Mouse (Mus musculus) brain, embryonic 14.5 days (tissue): ENCODE measurements around the gene Cep135.

Source experiments
- CTCF ChIP-seq: fragments of 200-500 bp; IDR thresholded peaks from 2 replicates; pipeline ENCODE4 v1.5.1; 2012; ENCODE audit warnings: inconsistent platforms, mild to moderate bottlenecking, moderate library complexity, borderline replicate concordance; ENCODE audit not compliant: insufficient read depth, insufficient read length; ENCODE audit errors: extremely low read depth
- POLR2A ChIP-seq: fragments of 200-500 bp; IDR thresholded peaks from 2 replicates; pipeline ENCODE4 v1.6.1; 2012; ENCODE audit warnings: mild to moderate bottlenecking, inconsistent platforms, borderline replicate concordance; ENCODE audit not compliant: poor library complexity, insufficient read depth, insufficient read length, severe bottlenecking; ENCODE audit errors: extremely low read depth

GRCm38 (mm10) chr5:76649897-76650296 lies 61.4 kb downstream of the Cep135 start:
- no peak for TF ChIP-seq POLR2A
- no peak for TF ChIP-seq CTCF
